Mouse (Mus musculus) hindbrain, postnatal 0 days (tissue): ENCODE measurements around the gene Tlr9. TPM values are rescaled to one million over a fixed set of nuclear protein-coding genes. Genes with fewer than 3 reads are reported as not detected.

Source experiments
- ATAC-seq: fragments of 200-750 bp; cut with Nextera tagmentation; 2 replicates; pipeline ENCODE4 v1.8.0; 2017; ENCODE audit warnings: mild to moderate bottlenecking, moderate TSS enrichment, moderate library complexity
- DNase-seq: peaks from one replicate; pipeline ENCODE4 v3.0.0-alpha.2; 2015; ENCODE audit warnings: low spot score
- H3K27ac ChIP-seq: fragments of 300-500 bp; sonication (generic); 2 replicates; pipeline ENCODE4 v1.5.1; 2014; ENCODE audit warnings: mild to moderate bottlenecking
- H3K27me3 ChIP-seq: fragments of 300-500 bp; sonication (generic); 2 replicates; pipeline ENCODE4 v1.6.1; 2014; ENCODE audit warnings: low read length, mixed read lengths; ENCODE audit not compliant: insufficient read depth
- H3K36me3 ChIP-seq: fragments of 300-500 bp; sonication (generic); 2 replicates; pipeline ENCODE4 v1.6.1; 2014; ENCODE audit warnings: low read length, mixed read lengths; ENCODE audit not compliant: insufficient read depth
- H3K4me1 ChIP-seq: fragments of 300-500 bp; sonication (generic); 2 replicates; pipeline ENCODE4 v1.6.1; 2014; ENCODE audit warnings: antibody characterized with exemption, low read length, mixed read lengths; ENCODE audit not compliant: insufficient read depth
- H3K4me2 ChIP-seq: fragments of 300-500 bp; sonication (generic); 2 replicates; pipeline ENCODE4 v1.6.1; 2014; ENCODE audit warnings: low read depth, mild to moderate bottlenecking, low read length, moderate library complexity, mixed read lengths
- H3K4me3 ChIP-seq: fragments of 300-500 bp; sonication (generic); 2 replicates; pipeline ENCODE4 v1.5.1; 2014; ENCODE audit warnings: low read length
- H3K9ac ChIP-seq: fragments of 300-500 bp; sonication (generic); replicated peaks from 2 replicates; pipeline ENCODE4 v1.6.1; 2014; ENCODE audit warnings: mild to moderate bottlenecking, low read length, moderate library complexity, mixed read lengths
- H3K9me3 ChIP-seq: fragments of 300-500 bp; sonication (generic); 2 replicates; pipeline ENCODE4 v1.6.1; 2016; ENCODE audit warnings: low read length, mixed read lengths
- CTCF ChIP-seq: IDR thresholded peaks from 2 replicates; pipeline ENCODE4 v1.5.1; 2016; ENCODE audit warnings: antibody characterized with exemption, control low read depth, low read depth
- WGBS: fragments of 180-500 bp; shearing (Covaris S2); extraction: QIAGEN DNeasy Blood & Tissue Kit; methylation state at CpG from one replicate; pipeline ENCODE4 v1.1.7; 2014; 5-methylcytosine and 5-hydroxymethylcytosine counted together
- polyA plus RNA-seq: library from polyadenylated mRNA; unstranded; fragments of >200 nt; fragmentation: Nextera tagmentation; extraction: Ambion mirVana; gene quantifications from 2 replicates; pipeline ENCODE4 v1.2.1, GENCODE M21; 2015
- total RNA-seq: library from RNA; depleted of rRNA; stranded (reverse); fragments of >200 nt; gene quantifications from 2 replicates; pipeline ENCODE4 v1.2.3, GENCODE M21; 2014

Tlr9 gene
- total and polyA plus RNA-seq, 2 experiments from 2014 or later: 0.09 to 0.37 TPM

GRCm38 (mm10) chr9:106231816-106232215 is 9.4 kb downstream of the Tlr9 start:
- Histone ChIP-seq H3K27me3 (no peaks in the 10 kb centered on the region), H3K9me3 (no peaks in the 10 kb centered on the region), H3K27ac (no peak overlapping the region), H3K4me1 (no peaks in the 10 kb centered on the region), H3K9ac (no peak overlapping the region), H3K4me3 (no peak overlapping the region), H3K36me3 (peaks cover 33% of the 10 kb centered on the region), H3K4me2 (no peak overlapping the region)
- WGBS: 92% methylated on average over 4 of the region's 4 CpGs
- no peak for TF ChIP-seq CTCF
- ATAC-seq: no peak
- DNase-seq: no peak

- DNase-seq: no peak
- no peak for ATAC-seq
- H3K36me3 ChIP-seq: peaks cover 45% of the 10 kb centered on the region
- 75% methylated on average over 3 of the region's 3 CpGs for WGBS
- H3K4me3 ChIP-seq: no peak overlapping the region
- H3K27me3 ChIP-seq: no peaks in the 10 kb centered on the region
- no peak overlapping the region for H3K9ac ChIP-seq
- H3K27ac ChIP-seq: no peak overlapping the region
- H3K9me3 ChIP-seq: no peaks in the 10 kb centered on the region
- H3K4me2 ChIP-seq: no peak overlapping the region
- H3K4me1 ChIP-seq: no peaks in the 10 kb centered on the region
- no peak for TF ChIP-seq CTCF
These were observed 10.6 kb downstream of the Tlr9 start for GRCm38 (mm10) chr9:106232956-106233355.

GRCm38 (mm10) chr9:106233953-106234352 is 11.6 kb downstream of the Tlr9 start:
- DNase-seq (no peak), ATAC-seq (no peak)
- TF ChIP-seq CTCF: no peak
- 77% methylated on average over 6 of the region's 6 CpGs for WGBS
- Histone ChIP-seq H3K4me3 (no peak overlapping the region), H3K4me2 (no peak overlapping the region), H3K9ac (no peak overlapping the region), H3K4me1 (no peaks in the 10 kb centered on the region), H3K27me3 (no peaks in the 10 kb centered on the region), H3K9me3 (no peaks in the 10 kb centered on the region), H3K27ac (no peak overlapping the region), H3K36me3 (peaks cover 55% of the 10 kb centered on the region)

GRCm38 (mm10) chr9:106235194-106235830 is 12.9 kb downstream of the Tlr9 start:
- no peak overlapping the region for H3K27ac ChIP-seq
- 85% methylated on average over 23 of the region's 23 CpGs for WGBS
- no peaks in the 10 kb centered on the region for H3K9me3 ChIP-seq
- no peak for DNase-seq
- TF ChIP-seq CTCF: no peak
- no peak overlapping the region for H3K4me3 ChIP-seq
- no peak for ATAC-seq
- H3K4me2 ChIP-seq: no peak overlapping the region
- H3K36me3 ChIP-seq: peaks cover 66% of the 10 kb centered on the region
- H3K27me3 ChIP-seq: no peaks in the 10 kb centered on the region
- H3K4me1 ChIP-seq: no peaks in the 10 kb centered on the region
- H3K9ac ChIP-seq: no peak overlapping the region

- Histone ChIP-seq H3K4me1 (no peaks in the 10 kb centered on the region), H3K9ac (no peak overlapping the region), H3K9me3 (no peaks in the 10 kb centered on the region), H3K4me3 (no peak overlapping the region), H3K27me3 (no peaks in the 10 kb centered on the region), H3K36me3 (peaks cover 75% of the 10 kb centered on the region), H3K27ac (no peak overlapping the region), H3K4me2 (no peak overlapping the region)
- TF ChIP-seq CTCF: no peak
- ATAC-seq: no peak
- 89% methylated on average over 23 of the region's 23 CpGs for WGBS
- no peak for DNase-seq
These were observed 13.9 kb downstream of the Tlr9 start for GRCm38 (mm10) chr9:106236156-106236817.

- no peak overlapping the region for H3K4me2 ChIP-seq
- H3K36me3 ChIP-seq: peaks cover 77% of the 10 kb centered on the region
- H3K27me3 ChIP-seq: no peaks in the 10 kb centered on the region
- no peak overlapping the region for H3K9ac ChIP-seq
- H3K4me3 ChIP-seq: no peak overlapping the region
- TF ChIP-seq CTCF: no peak
- H3K9me3 ChIP-seq: no peaks in the 10 kb centered on the region
- WGBS: 82% methylated on average over 3 of the region's 3 CpGs
- no peak overlapping the region for H3K27ac ChIP-seq
- DNase-seq (no peak), ATAC-seq (no peak)
- no peaks in the 10 kb centered on the region for H3K4me1 ChIP-seq
These were observed 14.4 kb downstream of the Tlr9 start for GRCm38 (mm10) chr9:106236818-106237211.

GRCm38 (mm10) chr9:106237401-106237800 is 15.0 kb downstream of the Tlr9 start:
- H3K27ac ChIP-seq: no peak overlapping the region
- H3K36me3 ChIP-seq: peaks cover 79% of the 10 kb centered on the region
- no peak overlapping the region for H3K9ac ChIP-seq
- no peak for TF ChIP-seq CTCF
- H3K4me1 ChIP-seq: no peaks in the 10 kb centered on the region
- H3K9me3 ChIP-seq: no peaks in the 10 kb centered on the region
- DNase-seq: no peak
- no peak for ATAC-seq
- no peaks in the 10 kb centered on the region for H3K27me3 ChIP-seq
- no peak overlapping the region for H3K4me2 ChIP-seq
- 83% methylated on average over 8 of the region's 8 CpGs for WGBS
- H3K4me3 ChIP-seq: no peak overlapping the region
